Mouse (Mus musculus) forebrain, postnatal 0 days (tissue): Measurements from ENCODE around the gene Disp3. TPM values are rescaled to one million over a fixed set of nuclear protein-coding genes. Genes with fewer than 3 reads are reported as not detected.

Source experiments
- ATAC-seq: fragments of 200-750 bp; cut with Nextera tagmentation; 2 replicates; pipeline ENCODE4 v1.8.0; 2017; ENCODE audit warnings: mild to moderate bottlenecking, moderate library complexity
- DNase-seq: peaks from one replicate; pipeline ENCODE4 v3.0.0-alpha.2; 2015
- H3K27ac ChIP-seq: fragments of 300-500 bp; sonication (generic); 2 replicates; pipeline ENCODE4 v1.5.1; 2014; ENCODE audit warnings: low read depth, mild to moderate bottlenecking, antibody characterized with exemption, low read length, moderate library complexity, mixed read lengths
- H3K27me3 ChIP-seq: fragments of 300-500 bp; sonication (generic); 2 replicates; pipeline ENCODE4 v1.6.1; 2014; ENCODE audit warnings: mild to moderate bottlenecking, low read length, mixed read lengths; ENCODE audit not compliant: insufficient read depth
- H3K36me3 ChIP-seq: fragments of 300-500 bp; sonication (generic); 2 replicates; pipeline ENCODE4 v1.6.1; 2014; ENCODE audit warnings: mild to moderate bottlenecking, moderate library complexity; ENCODE audit not compliant: insufficient read depth
- H3K4me1 ChIP-seq: fragments of 300-500 bp; sonication (generic); 2 replicates; pipeline ENCODE4 v1.6.1; 2014; ENCODE audit warnings: antibody characterized with exemption; ENCODE audit not compliant: insufficient read depth
- H3K4me2 ChIP-seq: fragments of 300-500 bp; sonication (generic); 2 replicates; pipeline ENCODE4 v1.6.1; 2014; ENCODE audit warnings: low read depth, mild to moderate bottlenecking, moderate library complexity
- H3K4me3 ChIP-seq: fragments of 300-500 bp; sonication (generic); 2 replicates; pipeline ENCODE4 v1.5.1; 2014; ENCODE audit warnings: low read depth, low read length, mixed read lengths
- H3K9ac ChIP-seq: fragments of 300-500 bp; sonication (generic); 2 replicates; pipeline ENCODE4 v1.6.1; 2014; ENCODE audit warnings: mild to moderate bottlenecking
- H3K9me3 ChIP-seq: fragments of 300-500 bp; sonication (generic); 2 replicates; pipeline ENCODE4 v1.6.1; 2016; ENCODE audit warnings: low read length
- CTCF ChIP-seq: sonication (generic); IDR thresholded peaks from 2 replicates; pipeline ENCODE4 v1.5.1; 2016; ENCODE audit warnings: antibody characterized with exemption, control low read depth, low read depth
- WGBS: fragments of 180-500 bp; shearing (Covaris S2); extraction: QIAGEN DNeasy Blood & Tissue Kit; methylation state at CpG from one replicate; pipeline ENCODE4 v1.1.7; 2014; 5-methylcytosine and 5-hydroxymethylcytosine counted together
- polyA plus RNA-seq: library from polyadenylated mRNA; unstranded; fragments of >200 nt; fragmentation: Nextera tagmentation; extraction: Ambion mirVana; gene quantifications from 2 replicates; pipeline ENCODE4 v1.2.1, GENCODE M21; 2015
- total RNA-seq: library from RNA; depleted of rRNA; stranded (reverse); fragments of >200 nt; gene quantifications from 2 replicates; pipeline ENCODE4 v1.2.3, GENCODE M21; 2014

Disp3 gene
- total and polyA plus RNA-seq, 2 experiments from 2014 or later: 6.1 to 17.3 TPM

GRCm38 (mm10) chr4:148291849-148292248, 4.1 kb upstream of the Disp3 start:
- Histone ChIP-seq H3K4me3 (no peak overlapping the region), H3K4me2 (no peak overlapping the region), H3K4me1 (peaks cover 19% of the 10 kb centered on the region), H3K9ac (no peak overlapping the region), H3K27ac (no peak overlapping the region), H3K9me3 (no peaks in the 10 kb centered on the region), H3K27me3 (no peaks in the 10 kb centered on the region), H3K36me3 (no peaks in the 10 kb centered on the region)
- WGBS: 8% methylated on average over 10 of the region's 10 CpGs
- ATAC-seq: no peak
- DNase-seq: peak; percentile 66
- TF ChIP-seq CTCF: no peak

GRCm38 (mm10) chr4:148291080-148291479, 3.3 kb upstream of the Disp3 start:
- WGBS: 36% methylated on average over 2 of the region's 2 CpGs
- no peak overlapping the region for H3K9ac ChIP-seq

GRCm38 (mm10) chr4:148288055-148288549, 337 bp upstream of the Disp3 start:
- H3K27ac ChIP-seq: peak overlapping the region; percentile 80
- H3K9me3 ChIP-seq: no peaks in the 10 kb centered on the region
- 6% methylated on average over 32 of the region's 32 CpGs for WGBS
- peak overlapping the region; percentile 83 for H3K9ac ChIP-seq
- no peaks in the 10 kb centered on the region for H3K36me3 ChIP-seq
- peak overlapping the region; percentile 83 for H3K4me3 ChIP-seq
- no peaks in the 10 kb centered on the region for H3K27me3 ChIP-seq
- peaks cover 31% of the 10 kb centered on the region for H3K4me1 ChIP-seq
- ATAC-seq: peak; percentile 93
- peak overlapping the region; percentile 94 for H3K4me2 ChIP-seq
- DNase-seq: peak; percentile 98
- peak; percentile 100 for TF ChIP-seq CTCF

More at GRCm38 (mm10) chr4:148291080-148291479, 3.3 kb upstream of the Disp3 start:
- H3K27me3 ChIP-seq: no peaks in the 10 kb centered on the region
- H3K9me3 ChIP-seq: no peaks in the 10 kb centered on the region
- H3K36me3 ChIP-seq: no peaks in the 10 kb centered on the region
- no peak for DNase-seq
- TF ChIP-seq CTCF: no peak
- no peak for ATAC-seq
- H3K4me3 ChIP-seq: no peak overlapping the region
- H3K4me2 ChIP-seq: no peak overlapping the region
- H3K27ac ChIP-seq: no peak overlapping the region
- peaks cover 19% of the 10 kb centered on the region for H3K4me1 ChIP-seq

GRCm38 (mm10) chr4:148287041-148287440, 724 bp downstream of the Disp3 start:
- peak overlapping the region; percentile 83 for H3K9ac ChIP-seq
- H3K4me1 ChIP-seq: peaks cover 29% of the 10 kb centered on the region
- H3K27me3 ChIP-seq: no peaks in the 10 kb centered on the region
- H3K4me2 ChIP-seq: peak overlapping the region; percentile 94
- H3K36me3 ChIP-seq: no peaks in the 10 kb centered on the region
- ATAC-seq (no peak), DNase-seq (no peak)
- peak overlapping the region; percentile 80 for H3K27ac ChIP-seq
- H3K9me3 ChIP-seq: no peaks in the 10 kb centered on the region
- WGBS: 2% methylated on average over 20 of the region's 20 CpGs
- TF ChIP-seq CTCF: peak; percentile 34; the same call in 1 of the 2 replicates
- H3K4me3 ChIP-seq: peak overlapping the region; percentile 83

- H3K9me3 ChIP-seq: no peaks in the 10 kb centered on the region
- peak overlapping the region; percentile 83 for H3K9ac ChIP-seq
- H3K4me3 ChIP-seq: peak overlapping the region; percentile 83
- 11% methylated on average over 22 of the region's 22 CpGs for WGBS
- H3K36me3 ChIP-seq: no peaks in the 10 kb centered on the region
- no peak for TF ChIP-seq CTCF
- H3K27me3 ChIP-seq: no peaks in the 10 kb centered on the region
- no peak for ATAC-seq
- peak; percentile 51 for DNase-seq
- no peak overlapping the region for H3K27ac ChIP-seq
- H3K4me2 ChIP-seq: peak overlapping the region; percentile 94
- H3K4me1 ChIP-seq: peaks cover 25% of the 10 kb centered on the region; the same call in 1 of the 2 replicates
These were observed 1.3 kb downstream of the Disp3 start for GRCm38 (mm10) chr4:148286226-148287031.

GRCm38 (mm10) chr4:148284219-148284618, 3.5 kb downstream of the Disp3 start:
- Histone ChIP-seq H3K9ac (peak overlapping the region; percentile 29), H3K27ac (peak overlapping the region; percentile 0; the same call in 1 of the 2 replicates), H3K9me3 (no peaks in the 10 kb centered on the region), H3K36me3 (no peaks in the 10 kb centered on the region), H3K4me3 (peak overlapping the region; percentile 1), H3K27me3 (no peaks in the 10 kb centered on the region), H3K4me2 (peak overlapping the region; percentile 94), H3K4me1 (peaks cover 22% of the 10 kb centered on the region; the same call in 1 of the 2 replicates)
- no peak for TF ChIP-seq CTCF
- ATAC-seq (no peak), DNase-seq (no peak)
- WGBS: 18% methylated on average over 13 of the region's 13 CpGs

GRCm38 (mm10) chr4:148276816-148277491, 10.8 kb downstream of the Disp3 start:
- Histone ChIP-seq H3K9me3 (no peaks in the 10 kb centered on the region), H3K27ac (no peak overlapping the region; the same call in 1 of the 2 replicates), H3K27me3 (0 out of 2 replicates have a peak, but pooled peaks cover 4% of the 10 kb centered on the region), H3K4me2 (no peak overlapping the region), H3K4me3 (no peak overlapping the region), H3K4me1 (peaks cover 5% of the 10 kb centered on the region; the same call in 1 of the 2 replicates), H3K9ac (peak overlapping the region; percentile 10; the same call in 1 of the 2 replicates), H3K36me3 (no peaks in the 10 kb centered on the region; the same call in 1 of the 2 replicates)
- TF ChIP-seq CTCF: no peak
- ATAC-seq (peak; percentile 19; the same call in 1 of the 2 replicates), DNase-seq (no peak)
- WGBS: 20% methylated on average over 4 of the region's 4 CpGs
